In genomic region chr11:35561760-35562159, GRCm38 (mm10) we compare ENCODE assay signal across 18 mouse cellular contexts.
DNase-seq lines count a peak whose midpoint lies in the region; ATAC-seq lines count a peak whose summit lies in the region.
"Had no signal": no experiment of that assay in that cellular context is flagged by ENCODE, and none has a peak within 500 bp of the region (broad histone marks: within the 10 kb centered on the region; RNA-seq: fewer than 3 reads in every experiment).

No protein-coding gene starts in this region.

- H3K4me1 ChIP-seq in forebrain, embryonic 14.5 days (ENCODE audit: control insufficient read depth, insufficient read depth, low read length) = 0 out of 2 replicates have a peak, but pooled peaks cover 3% of the 10 kb centered on the region
- H3K4me1 ChIP-seq in forebrain, embryonic 16.5 days (replicated peaks; ENCODE audit: control insufficient read depth, insufficient read depth, low read length) = peaks cover 11% of the 10 kb centered on the region
- peaks cover 84% of the 10 kb centered on the region for H3K4me1 ChIP-seq in limb, embryonic 12.5 days (replicated peaks)
- H3K4me1 ChIP-seq: liver, embryonic 15.5 days had no signal

- no peak for ATAC-seq in forebrain, embryonic 14.5 days
- no peak; the same call in 1 of the 2 replicates for ATAC-seq in forebrain, embryonic 16.5 days
- peak; percentile 39; the same call in 1 of the 2 replicates for ATAC-seq in limb, embryonic 12.5 days (ENCODE audit: insufficient number of reproducible peaks, insufficient read depth, low FRiP score, low TSS enrichment, low read depth)
- ATAC-seq: intestine, postnatal 0 days; lung, postnatal 0 days; midbrain, embryonic 13.5 days had no signal

- H3K27me3 ChIP-seq in forebrain, embryonic 14.5 days (replicated peaks; ENCODE audit: control insufficient read depth, insufficient read depth, low read length) = peaks cover 66% of the 10 kb centered on the region
- H3K27me3 ChIP-seq in forebrain, embryonic 16.5 days (replicated peaks; ENCODE audit: control insufficient read depth, insufficient read depth, low read length) = peaks cover 89% of the 10 kb centered on the region
- H3K27me3 ChIP-seq in limb, embryonic 12.5 days = no peaks in the 10 kb centered on the region
- H3K27me3 ChIP-seq: embryonic facial prominence, embryonic 15.5 days; heart, embryonic 13.5 days; liver, embryonic 15.5 days had no signal

- no peaks in the 10 kb centered on the region for H3K36me3 ChIP-seq in forebrain, embryonic 14.5 days (ENCODE audit: control insufficient read depth, insufficient read depth, low read length)
- H3K36me3 ChIP-seq in forebrain, embryonic 16.5 days (ENCODE audit: control insufficient read depth, insufficient read depth) = no peaks in the 10 kb centered on the region
- H3K36me3 ChIP-seq in limb, embryonic 12.5 days = 0 out of 2 replicates have a peak, but pooled peaks cover 5% of the 10 kb centered on the region
- H3K36me3 ChIP-seq: embryonic facial prominence, embryonic 15.5 days; heart, embryonic 13.5 days; liver, embryonic 15.5 days; midbrain, embryonic 13.5 days had no signal

- no peak overlapping the region for H3K9ac ChIP-seq in forebrain, embryonic 14.5 days (ENCODE audit: low read length)
- H3K9ac ChIP-seq in forebrain, embryonic 16.5 days (replicated peaks; ENCODE audit: low read depth, low read length) = no peak overlapping the region
- no peak overlapping the region for H3K9ac ChIP-seq in limb, embryonic 12.5 days (replicated peaks)
- H3K9ac ChIP-seq: embryonic facial prominence, embryonic 15.5 days; heart, embryonic 13.5 days; liver, embryonic 15.5 days; midbrain, embryonic 13.5 days had no signal

- no peak overlapping the region for H3K4me3 ChIP-seq in forebrain, embryonic 14.5 days (ENCODE audit: low read depth, low read length)
- H3K4me3 ChIP-seq in forebrain, embryonic 16.5 days (replicated peaks; ENCODE audit: low read length) = no peak overlapping the region
- no peak overlapping the region for H3K4me3 ChIP-seq in limb, embryonic 12.5 days (replicated peaks)
- H3K4me3 ChIP-seq: embryonic facial prominence, embryonic 15.5 days; heart, embryonic 13.5 days; liver, embryonic 15.5 days; midbrain, embryonic 13.5 days had no signal

- DNase-seq in forebrain, embryonic 14.5 days (ENCODE audit: low spot score) = peak; percentile 44
- peak; percentile 23 to 31 for DNase-seq in kidney, postnatal 4 days
- DNase-seq in kidney, adult 9 months = no peak
- DNase-seq in brain, adult 2 months (ENCODE audit: low read depth, low spot score) = peak; percentile 29
- DNase-seq in ovary, postnatal 10 days (ENCODE audit: low spot score) = no peak
- DNase-seq: embryo, embryonic 11 days; layer of hippocampus, adult 9-11 months; right cerebral cortex, adult 18-20 months; spleen, adult 18-20 months; thymus, adult 18-20 months had no signal

- H3K4me2 ChIP-seq in forebrain, embryonic 14.5 days (ENCODE audit: low read length) = no peak overlapping the region
- no peak overlapping the region for H3K4me2 ChIP-seq in forebrain, embryonic 16.5 days (ENCODE audit: low read length)
- H3K4me2 ChIP-seq in limb, embryonic 12.5 days = no peak overlapping the region
- H3K4me2 ChIP-seq: embryonic facial prominence, embryonic 15.5 days; heart, embryonic 13.5 days; liver, embryonic 15.5 days; midbrain, embryonic 13.5 days had no signal

- H3K27ac ChIP-seq in forebrain, embryonic 14.5 days (ENCODE audit: low read depth, low read length) = no peak overlapping the region
- no peak overlapping the region for H3K27ac ChIP-seq in forebrain, embryonic 16.5 days (ENCODE audit: low read length)
- peak overlapping the region; percentile 77 for H3K27ac ChIP-seq in limb, embryonic 12.5 days
- H3K27ac ChIP-seq: embryonic facial prominence, embryonic 15.5 days; heart, embryonic 13.5 days; liver, embryonic 15.5 days; midbrain, embryonic 13.5 days had no signal

- H3K9me3 ChIP-seq in forebrain, embryonic 14.5 days (replicated peaks; ENCODE audit: control insufficient read depth, low read length) = no peaks in the 10 kb centered on the region
- H3K9me3 ChIP-seq in forebrain, embryonic 16.5 days (ENCODE audit: control insufficient read depth, low read length) = no peaks in the 10 kb centered on the region
- H3K9me3 ChIP-seq in limb, embryonic 12.5 days = no peaks in the 10 kb centered on the region
- H3K9me3 ChIP-seq: embryonic facial prominence, embryonic 15.5 days; heart, embryonic 13.5 days; liver, embryonic 15.5 days; midbrain, embryonic 13.5 days had no signal

- 42% methylated on average over 9 of the region's 9 CpGs for WGBS in forebrain, embryonic 14.5 days
- 42% methylated on average over 9 of the region's 9 CpGs for WGBS in forebrain, embryonic 16.5 days
- WGBS in limb, embryonic 12.5 days = 15% methylated on average over 9 of the region's 9 CpGs

Comparison
In these comparisons a context has a peak if more than half of its experiments do, and no peak if none do; other contexts are left out.
1. DNase-seq: peak in forebrain, embryonic 14.5 days (single experiment), kidney, postnatal 4 days (2 of 2) and brain, adult 2 months (single experiment); none in kidney, adult 9 months (single experiment) and ovary, postnatal 10 days (single experiment).